Mouse (Mus musculus): Measurements from ENCODE around the gene Kif14. TPM values are rescaled to one million over a fixed set of nuclear protein-coding genes. Genes with fewer than 3 reads are reported as not detected.

The Kif14 gene
- 8.9 and 9.3 TPM in 2 replicates for polyA plus RNA-seq (2014; fragmentation: Nextera tagmentation; extraction: Ambion mirVana)

DNA sequence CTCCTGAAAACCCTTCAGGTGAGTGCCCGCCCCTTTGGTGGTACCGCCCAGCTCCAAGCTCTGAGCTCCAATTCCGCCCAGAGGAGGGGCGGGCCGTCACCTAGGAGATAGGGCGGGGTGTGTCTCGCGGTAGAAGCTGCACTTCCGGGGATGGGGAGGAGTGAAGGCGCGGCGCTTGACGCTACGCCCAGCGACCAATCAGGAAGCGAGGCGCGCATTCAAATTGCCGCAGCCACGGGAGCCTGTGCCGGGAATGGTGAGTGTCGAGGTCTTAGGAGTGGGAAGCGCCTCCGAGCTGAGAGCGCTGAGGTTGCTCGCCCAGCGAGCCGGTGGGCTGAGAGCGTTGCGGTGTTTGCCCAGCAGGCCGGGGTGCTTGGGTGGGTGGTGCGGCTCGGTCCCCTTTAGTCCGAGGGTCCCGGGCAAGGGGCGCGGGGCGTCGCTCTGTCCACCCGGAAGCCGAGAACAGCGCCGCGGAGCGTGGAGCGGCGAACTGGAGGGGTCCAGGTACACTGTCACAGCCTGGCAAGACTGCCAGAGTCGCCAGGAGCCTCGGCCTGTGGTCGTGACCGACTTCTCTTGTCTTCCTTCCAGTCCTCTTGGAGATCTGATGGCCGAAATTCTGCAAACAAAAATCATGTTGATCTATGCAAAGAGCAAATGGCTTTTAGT lies at the start of gene Kif14:
TSS of gene Kif14 (plus strand) at position 201 of the 669 bp plus-strand sequence.
- peak within 1 kb of the TSS; percentile 71 for H3K4me3 ChIP-seq (ENCODE audit: low read depth, low read length)
- peak within 1 kb of the TSS; percentile 88 for H3K4me2 ChIP-seq (ENCODE audit: low read depth, low read length)
- 1% methylated on average over 52 of the region's 52 CpGs for WGBS
- H3K27me3 ChIP-seq (ENCODE audit: control insufficient read depth, insufficient read depth, low read length): no peaks in the 10 kb centered on the region
- H3K9me3 ChIP-seq (replicated peaks; ENCODE audit: control insufficient read depth, low read length): no peaks in the 10 kb centered on the region
- DNase-seq (ENCODE audit: low spot score): peak; percentile 99
- H3K36me3 ChIP-seq (replicated peaks; ENCODE audit: control insufficient read depth, insufficient read depth, low read depth, low read length): no peaks in the 10 kb centered on the region; the same call in 1 of the 2 replicates
- H3K27ac ChIP-seq (replicated peaks; ENCODE audit: low read depth, low read length): no peak within 1 kb of the TSS; the same call in 1 of the 2 replicates
- peak; percentile 95 for ATAC-seq (replicated peaks; ENCODE audit: insufficient number of reproducible peaks, low FRiP score, low TSS enrichment, low read depth)
- H3K4me1 ChIP-seq (ENCODE audit: control insufficient read depth, insufficient read depth, low read length): no peaks in the 10 kb centered on the region
- H3K9ac ChIP-seq (replicated peaks; ENCODE audit: low read length): peak within 1 kb of the TSS; percentile 68

DNA sequence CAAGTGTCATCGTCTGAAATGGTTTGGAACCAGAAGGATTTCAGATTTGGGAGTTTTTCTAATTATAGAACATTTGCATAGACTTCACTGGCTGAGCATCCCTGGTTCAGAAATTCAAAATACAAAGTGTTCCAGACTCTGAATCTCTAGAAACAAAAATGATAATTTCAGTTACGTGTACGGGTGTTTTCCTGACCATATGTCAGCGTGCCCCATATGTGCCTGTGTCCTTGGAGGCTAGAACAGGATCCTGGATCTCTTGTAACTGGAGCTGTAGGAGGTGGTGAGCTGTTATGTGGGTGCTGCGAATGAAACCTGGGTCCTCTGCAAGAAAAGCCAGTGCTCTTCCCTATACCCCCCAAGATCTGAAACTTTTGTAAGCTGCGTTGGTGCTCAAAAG lies 47.8 kb upstream of the Kif14 start:
- Histone ChIP-seq H3K9me3 (replicated peaks; ENCODE audit: control insufficient read depth, low read length) (no peaks in the 10 kb centered on the region), H3K27ac (replicated peaks; ENCODE audit: low read depth, low read length) (no peak overlapping the region), H3K36me3 (replicated peaks; ENCODE audit: control insufficient read depth, insufficient read depth, low read depth, low read length) (no peaks in the 10 kb centered on the region), H3K4me3 (ENCODE audit: low read depth, low read length) (no peak overlapping the region), H3K4me2 (ENCODE audit: low read depth, low read length) (no peak overlapping the region), H3K9ac (replicated peaks; ENCODE audit: low read length) (no peak overlapping the region), H3K4me1 (ENCODE audit: control insufficient read depth, insufficient read depth, low read length) (no peaks in the 10 kb centered on the region), H3K27me3 (ENCODE audit: control insufficient read depth, insufficient read depth, low read length) (no peaks in the 10 kb centered on the region)
- ATAC-seq (replicated peaks; ENCODE audit: insufficient number of reproducible peaks, low FRiP score, low TSS enrichment, low read depth) (no peak), DNase-seq (ENCODE audit: low spot score) (no peak)
- 95% methylated on average over 6 of the region's 6 CpGs for WGBS

DNA sequence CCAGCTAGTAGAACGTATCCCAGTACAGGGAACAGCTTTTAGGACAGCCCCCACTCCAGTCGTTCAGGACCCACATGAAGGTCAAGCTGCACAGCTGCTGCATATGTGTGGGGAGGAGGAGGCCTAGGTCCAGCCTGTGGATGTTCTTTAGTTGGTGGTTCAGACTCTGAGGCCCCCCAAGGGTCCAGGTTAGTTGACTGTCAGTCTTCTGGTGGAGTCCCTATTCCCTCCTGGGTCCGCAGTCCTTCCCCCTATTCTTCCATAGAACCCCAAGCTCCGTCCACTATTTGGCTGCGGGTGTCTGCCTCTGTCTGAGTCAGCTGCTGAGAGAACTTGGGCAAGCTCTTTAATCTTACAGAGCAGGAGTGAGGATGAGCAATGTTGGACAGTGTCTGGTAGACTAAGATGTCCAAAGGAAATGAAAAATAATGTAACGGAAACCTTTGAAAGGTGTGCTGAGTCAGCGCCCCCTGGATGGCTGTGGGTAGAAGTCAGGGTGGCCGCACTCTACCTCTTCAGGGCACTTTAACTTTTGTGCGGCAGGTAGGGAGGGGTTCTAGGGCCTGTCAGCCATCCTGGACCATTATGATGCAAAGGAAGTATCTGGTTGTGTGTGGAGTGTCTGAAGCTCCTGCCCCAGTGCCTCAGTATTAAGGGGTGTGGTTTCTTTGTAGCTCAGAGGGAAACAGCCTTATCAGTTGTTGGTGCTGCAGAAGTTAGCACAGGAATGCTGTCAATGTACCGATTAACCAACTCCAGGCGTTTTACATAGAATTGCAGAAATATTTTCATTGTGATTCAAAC lies 38.8 kb upstream of the Kif14 start:
- H3K27me3 ChIP-seq (ENCODE audit: control insufficient read depth, insufficient read depth, low read length): no peaks in the 10 kb centered on the region
- no peaks in the 10 kb centered on the region for H3K9me3 ChIP-seq (replicated peaks; ENCODE audit: control insufficient read depth, low read length)
- H3K9ac ChIP-seq (replicated peaks; ENCODE audit: low read length): no peak overlapping the region
- DNase-seq (ENCODE audit: low spot score): no peak
- H3K4me2 ChIP-seq (ENCODE audit: low read depth, low read length): no peak overlapping the region
- 74% methylated on average over 11 of the region's 11 CpGs for WGBS
- no peak for ATAC-seq (replicated peaks; ENCODE audit: insufficient number of reproducible peaks, low FRiP score, low TSS enrichment, low read depth)
- H3K27ac ChIP-seq (replicated peaks; ENCODE audit: low read depth, low read length): no peak overlapping the region
- no peaks in the 10 kb centered on the region for H3K4me1 ChIP-seq (ENCODE audit: control insufficient read depth, insufficient read depth, low read length)
- no peak overlapping the region for H3K4me3 ChIP-seq (ENCODE audit: low read depth, low read length)
- H3K36me3 ChIP-seq (replicated peaks; ENCODE audit: control insufficient read depth, insufficient read depth, low read depth, low read length): no peaks in the 10 kb centered on the region

GRCm38 (mm10) chr1:136428981-136429380 lies 37.2 kb upstream of the Kif14 start:
- no peak for ATAC-seq (replicated peaks; ENCODE audit: insufficient number of reproducible peaks, low FRiP score, low TSS enrichment, low read depth)
- no peak overlapping the region for H3K9ac ChIP-seq (replicated peaks; ENCODE audit: low read length)
- 84% methylated on average over 4 of the region's 4 CpGs for WGBS

DNA sequence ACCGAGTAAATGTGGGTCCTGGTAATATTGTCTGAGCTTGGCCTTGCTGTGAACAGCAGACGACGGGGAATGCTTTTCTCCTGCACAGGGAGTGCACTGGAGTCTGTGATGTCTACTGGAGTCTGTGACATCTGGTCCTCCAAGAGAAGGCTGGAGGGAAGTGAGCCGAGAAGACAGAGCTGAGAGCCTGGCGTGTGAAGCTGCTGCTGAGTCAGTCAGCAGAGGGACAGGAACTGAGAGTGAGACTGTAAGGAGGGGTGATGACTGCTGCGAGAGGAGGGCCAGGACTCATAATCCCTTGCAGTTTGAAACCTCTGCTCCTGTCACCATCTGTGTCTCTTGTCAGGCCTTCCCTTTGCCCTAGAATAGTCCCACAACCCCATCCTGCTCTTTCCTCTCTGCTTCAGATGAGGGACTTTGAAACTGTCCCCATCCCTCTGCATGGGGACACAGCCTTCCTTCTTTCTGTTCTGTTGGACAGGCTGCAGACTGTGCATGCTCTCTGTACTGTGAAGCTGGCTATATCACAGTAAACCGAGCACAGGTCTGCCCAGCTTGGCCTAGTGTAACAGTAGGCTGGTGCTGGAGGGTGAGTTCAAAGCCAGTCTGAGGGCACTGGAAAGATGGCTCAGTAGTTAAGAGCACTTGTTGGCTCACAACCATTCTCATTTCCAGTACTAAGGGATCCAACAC lies 35.9 kb upstream of the Kif14 start:
- WGBS: 65% methylated on average over 7 of the region's 7 CpGs
- no peak overlapping the region for H3K4me3 ChIP-seq (ENCODE audit: low read depth, low read length)
- ATAC-seq (replicated peaks; ENCODE audit: insufficient number of reproducible peaks, low FRiP score, low TSS enrichment, low read depth) (no peak), DNase-seq (ENCODE audit: low spot score) (no peak)
- H3K4me1 ChIP-seq (ENCODE audit: control insufficient read depth, insufficient read depth, low read length): no peaks in the 10 kb centered on the region
- no peaks in the 10 kb centered on the region for H3K36me3 ChIP-seq (replicated peaks; ENCODE audit: control insufficient read depth, insufficient read depth, low read depth, low read length)
- no peak overlapping the region for H3K4me2 ChIP-seq (ENCODE audit: low read depth, low read length)
- no peak overlapping the region for H3K27ac ChIP-seq (replicated peaks; ENCODE audit: low read depth, low read length)
- no peaks in the 10 kb centered on the region for H3K9me3 ChIP-seq (replicated peaks; ENCODE audit: control insufficient read depth, low read length)
- no peaks in the 10 kb centered on the region for H3K27me3 ChIP-seq (ENCODE audit: control insufficient read depth, insufficient read depth, low read length)
- H3K9ac ChIP-seq (replicated peaks; ENCODE audit: low read length): no peak overlapping the region

More at GRCm38 (mm10) chr1:136428981-136429380, 37.2 kb upstream of the Kif14 start:
- Histone ChIP-seq H3K27me3 (ENCODE audit: control insufficient read depth, insufficient read depth, low read length) (no peaks in the 10 kb centered on the region), H3K27ac (replicated peaks; ENCODE audit: low read depth, low read length) (no peak overlapping the region), H3K36me3 (replicated peaks; ENCODE audit: control insufficient read depth, insufficient read depth, low read depth, low read length) (no peaks in the 10 kb centered on the region), H3K4me1 (ENCODE audit: control insufficient read depth, insufficient read depth, low read length) (no peaks in the 10 kb centered on the region), H3K4me2 (ENCODE audit: low read depth, low read length) (no peak overlapping the region), H3K4me3 (ENCODE audit: low read depth, low read length) (no peak overlapping the region), H3K9me3 (replicated peaks; ENCODE audit: control insufficient read depth, low read length) (no peaks in the 10 kb centered on the region)
- no peak for DNase-seq (ENCODE audit: low spot score)

GRCm38 (mm10) chr1:136440741-136441140 lies 25.4 kb upstream of the Kif14 start:
- Histone ChIP-seq H3K27ac (replicated peaks; ENCODE audit: low read depth, low read length) (no peak overlapping the region), H3K4me3 (ENCODE audit: low read depth, low read length) (no peak overlapping the region), H3K27me3 (ENCODE audit: control insufficient read depth, insufficient read depth, low read length) (no peaks in the 10 kb centered on the region), H3K4me2 (ENCODE audit: low read depth, low read length) (no peak overlapping the region), H3K9ac (replicated peaks; ENCODE audit: low read length) (no peak overlapping the region), H3K9me3 (replicated peaks; ENCODE audit: control insufficient read depth, low read length) (no peaks in the 10 kb centered on the region), H3K4me1 (ENCODE audit: control insufficient read depth, insufficient read depth, low read length) (no peaks in the 10 kb centered on the region), H3K36me3 (replicated peaks; ENCODE audit: control insufficient read depth, insufficient read depth, low read depth, low read length) (no peaks in the 10 kb centered on the region)
- WGBS: 77% methylated on average over 7 of the region's 7 CpGs
- ATAC-seq (replicated peaks; ENCODE audit: insufficient number of reproducible peaks, low FRiP score, low TSS enrichment, low read depth) (no peak), DNase-seq (ENCODE audit: low spot score) (no peak)

DNA sequence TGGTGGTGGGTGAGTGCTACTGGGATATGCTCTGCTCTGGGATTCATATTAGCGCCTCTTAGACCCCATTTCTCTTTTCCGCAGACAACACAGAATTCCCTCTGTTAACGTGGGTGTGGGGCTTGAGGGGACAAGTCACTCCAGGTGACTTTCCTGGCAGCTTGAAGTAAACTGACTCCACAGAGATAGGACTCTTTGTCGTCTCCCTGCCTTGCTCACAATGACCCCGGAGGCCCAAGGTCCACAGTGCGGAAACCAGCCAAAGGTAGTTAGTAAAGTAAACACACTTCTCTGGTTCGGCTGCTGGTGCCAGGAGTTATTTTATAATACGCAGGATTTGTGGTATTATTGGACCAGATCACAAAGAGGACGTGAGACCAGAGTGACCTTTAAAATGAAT lies 23.3 kb upstream of the Kif14 start:
- ATAC-seq (replicated peaks; ENCODE audit: insufficient number of reproducible peaks, low FRiP score, low TSS enrichment, low read depth): no peak
- H3K27me3 ChIP-seq (ENCODE audit: control insufficient read depth, insufficient read depth, low read length): no peaks in the 10 kb centered on the region
- H3K36me3 ChIP-seq (replicated peaks; ENCODE audit: control insufficient read depth, insufficient read depth, low read depth, low read length): no peaks in the 10 kb centered on the region

More for the DNA sequence above, 23.3 kb upstream of the Kif14 start:
- H3K9me3 ChIP-seq (replicated peaks; ENCODE audit: control insufficient read depth, low read length): no peaks in the 10 kb centered on the region
- no peak overlapping the region for H3K9ac ChIP-seq (replicated peaks; ENCODE audit: low read length)
- H3K4me3 ChIP-seq (ENCODE audit: low read depth, low read length): no peak overlapping the region
- no peak overlapping the region for H3K27ac ChIP-seq (replicated peaks; ENCODE audit: low read depth, low read length)
- DNase-seq (ENCODE audit: low spot score): no peak
- no peak overlapping the region for H3K4me2 ChIP-seq (ENCODE audit: low read depth, low read length)
- no peaks in the 10 kb centered on the region for H3K4me1 ChIP-seq (ENCODE audit: control insufficient read depth, insufficient read depth, low read length)
- WGBS: 46% methylated on average over 9 of the region's 9 CpGs

All from embryonic facial prominence, embryonic 11.5 days (tissue).